Mouse (Mus musculus) brain, embryonic 14.5 days (tissue): ENCODE results near the gene Tspan4.

ENCODE experiments used
- CTCF ChIP-seq: fragments of 200-500 bp; IDR thresholded peaks from 2 replicates; pipeline ENCODE4 v1.5.1; 2012; ENCODE audit warnings: inconsistent platforms, mild to moderate bottlenecking, moderate library complexity, borderline replicate concordance; ENCODE audit not compliant: insufficient read depth, insufficient read length; ENCODE audit errors: extremely low read depth
- POLR2A ChIP-seq: fragments of 200-500 bp; IDR thresholded peaks from 2 replicates; pipeline ENCODE4 v1.6.1; 2012; ENCODE audit warnings: mild to moderate bottlenecking, inconsistent platforms, borderline replicate concordance; ENCODE audit not compliant: poor library complexity, insufficient read depth, insufficient read length, severe bottlenecking; ENCODE audit errors: extremely low read depth

DNA sequence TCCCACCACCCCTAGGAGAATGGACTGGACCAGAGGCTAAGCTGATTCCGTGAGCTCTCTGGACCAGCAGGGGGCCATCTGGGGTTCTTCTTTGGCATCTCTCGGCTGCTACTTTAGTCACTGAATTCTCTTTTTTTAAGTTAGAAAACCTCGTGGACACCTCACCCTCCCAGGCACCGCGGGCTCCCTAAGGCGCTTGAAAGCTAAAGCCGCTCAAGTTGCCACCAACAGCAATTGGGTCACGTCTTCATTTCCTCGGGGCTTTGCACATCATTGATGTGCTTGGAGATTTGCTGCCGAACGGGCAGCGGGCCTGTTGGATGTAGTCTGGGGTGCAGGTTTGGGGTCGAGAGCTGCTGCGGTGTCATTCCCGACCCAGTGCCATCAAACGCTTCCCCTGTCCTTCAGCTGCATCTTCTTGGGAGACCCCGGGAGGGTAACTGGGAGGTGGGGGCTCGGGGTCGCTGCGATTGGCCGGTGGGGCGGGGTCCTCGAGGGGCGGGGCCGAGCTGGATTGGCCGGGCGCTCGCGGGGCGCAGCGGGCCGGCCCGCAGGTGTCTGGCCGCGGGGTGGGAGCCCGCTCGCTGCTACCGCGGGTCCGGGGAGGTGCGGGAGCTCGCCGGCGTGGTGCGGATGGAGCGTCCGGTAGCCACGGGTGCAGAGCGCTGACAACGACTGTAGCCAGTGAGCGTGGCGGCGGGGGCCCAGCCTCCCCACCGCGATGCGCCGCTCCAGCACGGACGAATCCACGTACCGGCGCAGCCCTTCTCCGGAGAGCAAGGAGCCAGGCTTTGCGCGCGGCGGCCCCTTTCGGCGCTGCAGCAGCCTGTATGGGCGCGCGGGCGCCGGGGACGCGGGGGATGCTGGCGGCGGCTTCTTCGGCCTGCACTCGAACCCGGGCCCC is 6.7 kb downstream of the Tspan4 start:
- TF ChIP-seq CTCF (peak; percentile 41), POLR2A (no peak)
